Mouse (Mus musculus) naive thymus-derived CD4-positive, alpha-beta T cell, adult 2 months (primary cell): Measurements from ENCODE around the gene Usp22.
"Not testable (repeated sequence)": the region's sequence is repeated elsewhere in the genome, so short reads cannot be mapped to it uniquely, and the experiment has no call there.

Experiments
- DNase-seq: peaks from one replicate; pipeline ENCODE4 v3.0.0-alpha.2; 2011; ENCODE audit warnings: low read depth

Usp22 gene

GRCm38 (mm10) chr11:61190776-61191175 is 15.9 kb upstream of the Usp22 start:
- DNase-seq = no peak

- no peak for DNase-seq
Measured at GRCm38 (mm10) chr11:61183820-61184219, 9.0 kb upstream of the Usp22 start.

GRCm38 (mm10) chr11:61181624-61182023 is 6.8 kb upstream of the Usp22 start:
- DNase-seq = no peak

- DNase-seq = no peak
Measured at GRCm38 (mm10) chr11:61180361-61180760, 5.5 kb upstream of the Usp22 start.

- DNase-seq = no peak
Measured at GRCm38 (mm10) chr11:61176321-61176720, 1.5 kb upstream of the Usp22 start.

GRCm38 (mm10) chr11:61175778-61176177 is 923 bp upstream of the Usp22 start:
- no peak for DNase-seq

GRCm38 (mm10) chr11:61174291-61174820 is 499 bp downstream of the Usp22 start:
- DNase-seq = peak; percentile 73

- not testable (repeated sequence) for DNase-seq
Measured at GRCm38 (mm10) chr11:61173477-61173876, 1.4 kb downstream of the Usp22 start.

- DNase-seq = no peak
Measured at GRCm38 (mm10) chr11:61170184-61170583, 4.7 kb downstream of the Usp22 start.

- no peak for DNase-seq
Measured at GRCm38 (mm10) chr11:61164881-61165280, 10.0 kb downstream of the Usp22 start.

- DNase-seq = no peak
Measured at GRCm38 (mm10) chr11:61164366-61164765, 10.5 kb downstream of the Usp22 start.

- no peak for DNase-seq
Measured at GRCm38 (mm10) chr11:61163341-61163740, 11.5 kb downstream of the Usp22 start.

GRCm38 (mm10) chr11:61162776-61163175 is 12.1 kb downstream of the Usp22 start:
- DNase-seq = no peak

- DNase-seq = no peak
Measured at GRCm38 (mm10) chr11:61161121-61161520, 13.7 kb downstream of the Usp22 start.

GRCm38 (mm10) chr11:61159796-61160732 is 14.8 kb downstream of the Usp22 start:
- DNase-seq = peak; percentile 47

GRCm38 (mm10) chr11:61158141-61158540 is 16.7 kb downstream of the Usp22 start:
- DNase-seq = no peak

- peak; percentile 49 for DNase-seq
Measured at GRCm38 (mm10) chr11:61155727-61156126, 19.1 kb downstream of the Usp22 start.

- DNase-seq = no peak
Measured at GRCm38 (mm10) chr11:61150233-61151001, 24.4 kb downstream of the Usp22 start.

GRCm38 (mm10) chr11:61147300-61147683 is 27.6 kb downstream of the Usp22 start:
- DNase-seq = no peak

- DNase-seq = peak; percentile 45
Measured at GRCm38 (mm10) chr11:61146645-61147299, 28.1 kb downstream of the Usp22 start.

GRCm38 (mm10) chr11:61145551-61145950 is 29.3 kb downstream of the Usp22 start:
- no peak for DNase-seq
